Mouse (Mus musculus): Measurements from ENCODE around the gene Cxcl12.

- no peak for TF ChIP-seq EP300 (IDR thresholded peaks at IDR 0.05; ENCODE audit: low read depth)
- no peak for TF ChIP-seq CTCF (IDR thresholded peaks at IDR 0.05; ENCODE audit: low read depth)
Measured at GRCm38 (mm10) chr6:117201396-117201795, 33.1 kb downstream of the Cxcl12 start.
